Mouse (Mus musculus) liver, embryonic 14.5 days (tissue): ENCODE results near the gene Gm48552. TPM values are rescaled to one million over a fixed set of nuclear protein-coding genes. Genes with fewer than 3 reads are reported as not detected.

Experiments used
- ATAC-seq: fragments of 200-750 bp; cut with Nextera tagmentation; 2 replicates; pipeline ENCODE4 v1.8.0; 2017; ENCODE audit warnings: moderate number of reproducible peaks, mild to moderate bottlenecking, moderate library complexity; ENCODE audit not compliant: insufficient read depth
- DNase-seq, 3 experiments: peaks; one replicate each; pipeline ENCODE4 v3.0.0-alpha.2; 2012 to 2013; ENCODE audit warnings: low read depth in 3 of 3, low spot score in 3 of 3
- H3K27ac ChIP-seq: fragments of 300-500 bp; sonication (generic); 2 replicates; pipeline ENCODE4 v1.5.1; 2014; ENCODE audit warnings: moderate library complexity, mild to moderate bottlenecking, control low read depth, inconsistent platforms
- H3K27me3 ChIP-seq: fragments of 300-500 bp; sonication (generic); 2 replicates; pipeline ENCODE4 v1.6.1; 2014; ENCODE audit warnings: mild to moderate bottlenecking, low read length, moderate library complexity; ENCODE audit not compliant: control insufficient read depth, insufficient read depth
- H3K36me3 ChIP-seq: fragments of 300-500 bp; sonication (generic); replicated peaks from 2 replicates; pipeline ENCODE4 v1.6.1; 2014; ENCODE audit warnings: low read depth; ENCODE audit not compliant: control insufficient read depth, insufficient read depth
- H3K4me1 ChIP-seq, 2 experiments: fragments of 200-500 bp in 1 of 2; fragments of 300-500 bp in 1 of 2; sonication (generic) in 1 of 2; replicated peaks; 2 replicates each; pipeline ENCODE4 v1.6.1; 2012 to 2014; ENCODE audit warnings: antibody characterized with exemption in 1 of 2, inconsistent platforms in 1 of 2, low read length in 1 of 2; ENCODE audit not compliant: control insufficient read depth in 2 of 2, insufficient read depth in 2 of 2
- H3K4me2 ChIP-seq: fragments of 300-500 bp; sonication (generic); 2 replicates; pipeline ENCODE4 v1.6.1; 2014; ENCODE audit warnings: low read depth, mild to moderate bottlenecking, control low read depth, moderate library complexity
- H3K4me3 ChIP-seq, 2 experiments: fragments of 200-500 bp in 1 of 2; fragments of 300-500 bp in 1 of 2; sonication (generic) in 1 of 2; 2 replicates each; pipeline ENCODE4 v1.5.1; 2012 to 2014; ENCODE audit warnings: low read depth in 2 of 2, low read length in 2 of 2, mild to moderate bottlenecking in 2 of 2, control low read depth in 1 of 2, inconsistent platforms in 1 of 2, moderate library complexity in 1 of 2; ENCODE audit not compliant: insufficient read depth in 1 of 2
- H3K9ac ChIP-seq: fragments of 300-500 bp; sonication (generic); replicated peaks from 2 replicates; pipeline ENCODE4 v1.6.1; 2014; ENCODE audit warnings: mild to moderate bottlenecking, control low read depth, moderate library complexity
- H3K9me3 ChIP-seq: fragments of 300-500 bp; sonication (generic); 2 replicates; pipeline ENCODE4 v1.6.1; 2016; ENCODE audit warnings: low read length, mixed read lengths; ENCODE audit not compliant: control insufficient read depth
- CTCF ChIP-seq: IDR thresholded peaks from 2 replicates; pipeline ENCODE4 v1.5.1; 2016; ENCODE audit warnings: antibody characterized with exemption, low read depth, control low read depth
- EP300 ChIP-seq: IDR thresholded peaks from 2 replicates; pipeline ENCODE4 v1.6.1; 2016; ENCODE audit warnings: antibody characterized with exemption, low read depth
- WGBS: fragments of 180-500 bp; shearing (Covaris S2); extraction: QIAGEN DNeasy Blood & Tissue Kit; methylation state at CpG from one replicate; pipeline ENCODE4 v1.1.7; 2014; ENCODE audit not compliant: insufficient replicate concordance; 5-methylcytosine and 5-hydroxymethylcytosine counted together
- polyA plus RNA-seq, 2 experiments: library from polyadenylated mRNA; depleted of rRNA in 1 of 2; stranded (reverse) in 1 of 2; unstranded in 1 of 2; fragments of >200 nt; fragmentation: Nextera tagmentation in 1 of 2; extraction: Ambion mirVana in 1 of 2; gene quantifications; 2 replicates each; pipeline versions ENCODE4 v1.2.1 to v1.2.3; 2012 to 2014

The Gm48552 gene
- polyA plus RNA-seq, 2 experiments: 0.36 to 0.90 TPM

DNA sequence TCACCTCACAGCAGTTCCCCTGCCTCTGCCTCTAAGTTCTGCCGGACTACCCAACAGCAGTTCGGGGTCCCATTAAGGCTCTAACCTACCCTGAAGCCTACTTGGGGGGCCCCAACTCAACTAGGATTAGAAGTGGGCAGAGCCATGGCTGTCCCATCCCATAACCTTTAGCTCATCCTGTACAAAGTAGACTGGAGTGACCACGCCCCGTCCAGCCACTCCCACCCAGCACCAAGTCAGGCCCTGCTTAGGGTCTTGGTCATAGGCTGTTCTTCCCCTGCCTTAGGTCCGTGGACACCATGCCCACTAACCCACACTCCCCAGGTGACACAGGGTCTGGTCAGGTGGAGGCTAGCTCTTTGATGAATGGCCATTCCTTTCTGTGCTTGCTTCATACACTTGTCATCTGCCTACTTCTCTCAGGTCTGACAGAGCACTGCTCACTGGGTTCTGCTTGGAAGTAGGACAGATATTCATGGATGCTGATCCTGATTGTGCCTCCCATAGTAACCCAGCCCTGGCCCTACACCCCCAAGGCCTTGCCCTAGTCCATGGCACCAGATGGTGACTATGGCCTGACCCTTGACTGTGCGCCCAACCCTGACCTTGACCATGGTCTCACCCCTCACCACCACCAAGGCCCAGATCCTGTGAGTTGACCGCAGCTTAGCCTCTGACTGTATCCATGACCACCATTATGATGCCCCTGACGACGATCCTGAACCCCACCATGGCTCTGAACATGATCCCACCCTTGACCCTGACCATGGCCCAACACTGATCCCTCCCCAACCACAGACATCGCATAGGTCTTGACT is 30.5 kb downstream of the Gm48552 start:
- Histone ChIP-seq H3K9me3 (no peaks in the 10 kb centered on the region), H3K4me2 (no peak overlapping the region), H3K4me3 (no peak overlapping the region), H3K9ac (no peak overlapping the region), H3K36me3 (no peaks in the 10 kb centered on the region), H3K27ac (no peak overlapping the region), H3K4me1 (peaks cover 1 to 3% of the 10 kb centered on the region in 2 experiments; a peak in 1 of 4 replicates), H3K27me3 (peaks cover 3% of the 10 kb centered on the region; the same call in 1 of the 2 replicates)
- no peak for TF ChIP-seq CTCF
- no peak for TF ChIP-seq EP300
- ATAC-seq (no peak), DNase-seq (no peak)
- 71% methylated on average over 10 of the region's 10 CpGs for WGBS

DNA sequence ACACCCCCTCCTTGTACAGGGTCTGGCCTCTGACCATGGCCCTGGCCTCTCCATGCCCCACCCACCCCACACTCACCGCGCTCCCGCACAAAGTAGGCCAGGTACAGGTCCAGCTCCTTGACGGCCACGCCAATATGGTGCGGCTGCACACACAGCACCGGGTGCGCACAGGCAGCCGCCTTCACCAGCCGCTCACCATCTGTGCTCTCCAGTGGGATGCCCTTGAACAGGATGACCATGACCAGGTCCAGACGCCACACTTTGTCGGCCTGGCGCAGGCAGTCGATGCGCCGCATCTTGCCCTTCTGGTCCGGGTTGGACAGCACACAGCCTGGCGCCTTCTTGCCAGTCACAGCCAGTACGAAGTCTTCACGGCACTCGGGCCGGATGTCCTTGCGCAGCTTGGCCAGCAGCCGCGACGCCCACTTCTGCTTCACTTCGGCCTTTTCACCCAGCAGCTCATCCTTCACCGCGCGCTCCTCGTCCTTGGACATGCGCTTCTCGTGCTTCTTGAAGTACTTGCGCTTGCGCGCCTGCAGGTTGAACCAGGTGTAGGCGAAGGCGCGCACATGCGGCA is 31.5 kb downstream of the Gm48552 start:
- peaks cover 13% of the 10 kb centered on the region for H3K27me3 ChIP-seq
- H3K9me3 ChIP-seq: no peaks in the 10 kb centered on the region
- WGBS: 83% methylated on average over 40 of the region's 40 CpGs
- H3K27ac ChIP-seq: no peak overlapping the region
- H3K9ac ChIP-seq: no peak overlapping the region
- 0 out of 4 replicates have a peak, but pooled peaks cover 0 to 5% of the 10 kb centered on the region in 2 experiments for H3K4me1 ChIP-seq
- no peak for DNase-seq
- TF ChIP-seq EP300 (no peak), CTCF (no peak)
- H3K4me3 ChIP-seq: no peak overlapping the region
- ATAC-seq: no peak
- no peaks in the 10 kb centered on the region for H3K36me3 ChIP-seq
- H3K4me2 ChIP-seq: no peak overlapping the region

DNA sequence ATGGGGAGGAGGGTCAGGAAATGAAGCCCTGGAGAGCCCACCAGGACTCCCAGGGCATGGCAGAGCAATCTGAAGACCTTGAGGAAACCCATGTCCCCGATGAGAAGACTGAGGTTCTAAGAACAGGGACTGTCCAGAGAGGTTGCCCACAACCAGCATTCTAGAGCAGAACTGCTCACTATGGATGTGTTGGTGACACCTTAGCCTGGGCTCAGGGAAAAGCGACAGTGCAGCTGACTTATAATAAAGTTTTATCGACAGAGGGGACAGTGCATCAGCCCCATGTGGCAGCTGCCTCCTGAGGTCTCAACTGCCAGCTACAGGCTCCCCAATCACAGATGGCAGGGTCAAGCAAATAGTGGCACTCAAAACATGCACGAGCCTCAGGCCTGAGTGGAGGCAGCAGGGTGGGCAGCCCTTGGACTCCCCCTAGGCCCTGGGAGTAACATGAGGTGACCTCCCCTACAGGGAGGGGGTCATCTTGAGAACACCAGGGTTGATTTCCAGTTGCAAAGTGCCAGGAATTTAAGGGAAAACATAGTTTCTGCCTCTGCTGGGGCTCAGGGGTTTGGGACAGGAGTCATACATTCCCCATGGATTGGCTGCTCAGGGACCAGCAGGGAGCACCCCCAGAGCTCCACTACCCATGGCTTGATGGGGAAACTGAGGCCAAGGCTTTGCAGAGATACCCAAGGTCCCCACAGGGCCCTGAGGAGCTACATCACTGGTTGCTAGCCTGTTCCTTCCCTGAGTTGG is 32.4 kb downstream of the Gm48552 start:
- 63% methylated on average over 4 of the region's 4 CpGs for WGBS
- DNase-seq (no peak), ATAC-seq (no peak)
- no peak overlapping the region for H3K27ac ChIP-seq
- no peak overlapping the region for H3K9ac ChIP-seq
- H3K4me2 ChIP-seq: no peak overlapping the region
- 0 out of 4 replicates have a peak, but pooled peaks cover 0 to 5% of the 10 kb centered on the region in 2 experiments for H3K4me1 ChIP-seq
- no peaks in the 10 kb centered on the region for H3K9me3 ChIP-seq
- H3K36me3 ChIP-seq: no peaks in the 10 kb centered on the region
- peaks cover 22% of the 10 kb centered on the region for H3K27me3 ChIP-seq
- no peak for TF ChIP-seq CTCF
- no peak for TF ChIP-seq EP300
- H3K4me3 ChIP-seq: no peak overlapping the region

DNA sequence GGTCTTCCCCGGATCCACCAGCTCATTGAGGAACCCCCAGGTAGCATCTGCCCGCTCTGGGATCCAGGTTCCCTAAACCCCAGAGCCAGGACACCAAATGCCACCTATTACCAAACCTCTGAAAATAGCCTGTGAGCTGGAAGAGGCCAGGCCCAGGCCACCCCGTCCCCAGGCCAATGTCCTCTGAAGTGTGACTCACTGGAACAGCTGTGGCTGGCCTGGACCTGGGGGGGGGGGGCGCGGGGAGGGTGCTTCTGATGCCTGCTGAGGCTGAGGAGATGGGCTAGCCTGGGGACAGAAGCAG is 32.9 kb downstream of the Gm48552 start:
- no peak for DNase-seq
- TF ChIP-seq CTCF: no peak
- no peak for TF ChIP-seq EP300
- no peak overlapping the region for H3K4me3 ChIP-seq
- no peaks in the 10 kb centered on the region for H3K9me3 ChIP-seq
- peaks cover 27% of the 10 kb centered on the region for H3K27me3 ChIP-seq
- H3K4me2 ChIP-seq: no peak overlapping the region
- no peaks in the 10 kb centered on the region for H3K36me3 ChIP-seq
- H3K9ac ChIP-seq: no peak overlapping the region
- H3K27ac ChIP-seq: no peak overlapping the region
- ATAC-seq: no peak
- H3K4me1 ChIP-seq: 0 out of 4 replicates have a peak, but pooled peaks cover 0 to 5% of the 10 kb centered on the region in 2 experiments
- 50% methylated on average over 5 of the region's 5 CpGs for WGBS

DNA sequence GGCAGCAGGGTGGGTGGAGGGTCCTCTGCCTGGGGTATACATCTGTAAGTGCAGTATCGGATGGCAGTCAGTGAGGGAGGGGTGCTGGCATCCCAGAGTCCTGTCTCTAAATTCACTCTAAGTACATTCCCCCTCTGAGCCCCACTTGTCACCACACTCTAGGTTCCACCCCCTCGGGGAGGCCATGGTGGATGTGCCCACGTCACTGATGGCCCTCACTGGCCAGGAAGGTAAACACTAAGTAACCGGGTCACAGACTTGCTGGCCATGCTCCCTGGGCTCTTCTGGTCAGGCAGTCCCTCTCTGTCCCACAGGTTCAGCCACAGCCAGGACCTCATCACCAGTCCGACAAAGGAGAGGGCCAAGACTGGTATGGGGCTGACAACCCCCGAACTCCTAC is 33.4 kb downstream of the Gm48552 start:
- H3K36me3 ChIP-seq: no peaks in the 10 kb centered on the region
- peaks cover 31% of the 10 kb centered on the region for H3K27me3 ChIP-seq
- H3K4me3 ChIP-seq: no peak overlapping the region
- H3K9ac ChIP-seq: no peak overlapping the region
- no peak overlapping the region for H3K4me2 ChIP-seq
- no peak for TF ChIP-seq CTCF
- no peak for TF ChIP-seq EP300
- H3K27ac ChIP-seq: no peak overlapping the region
- ATAC-seq (no peak), DNase-seq (no peak)
- H3K4me1 ChIP-seq: 0 out of 4 replicates have a peak, but pooled peaks cover 0 to 5% of the 10 kb centered on the region in 2 experiments
- no peaks in the 10 kb centered on the region for H3K9me3 ChIP-seq
- 61% methylated on average over 6 of the region's 6 CpGs for WGBS
